Comparison of ENCODE assay signal across 8 mouse cellular contexts in the genomic region with DNA sequence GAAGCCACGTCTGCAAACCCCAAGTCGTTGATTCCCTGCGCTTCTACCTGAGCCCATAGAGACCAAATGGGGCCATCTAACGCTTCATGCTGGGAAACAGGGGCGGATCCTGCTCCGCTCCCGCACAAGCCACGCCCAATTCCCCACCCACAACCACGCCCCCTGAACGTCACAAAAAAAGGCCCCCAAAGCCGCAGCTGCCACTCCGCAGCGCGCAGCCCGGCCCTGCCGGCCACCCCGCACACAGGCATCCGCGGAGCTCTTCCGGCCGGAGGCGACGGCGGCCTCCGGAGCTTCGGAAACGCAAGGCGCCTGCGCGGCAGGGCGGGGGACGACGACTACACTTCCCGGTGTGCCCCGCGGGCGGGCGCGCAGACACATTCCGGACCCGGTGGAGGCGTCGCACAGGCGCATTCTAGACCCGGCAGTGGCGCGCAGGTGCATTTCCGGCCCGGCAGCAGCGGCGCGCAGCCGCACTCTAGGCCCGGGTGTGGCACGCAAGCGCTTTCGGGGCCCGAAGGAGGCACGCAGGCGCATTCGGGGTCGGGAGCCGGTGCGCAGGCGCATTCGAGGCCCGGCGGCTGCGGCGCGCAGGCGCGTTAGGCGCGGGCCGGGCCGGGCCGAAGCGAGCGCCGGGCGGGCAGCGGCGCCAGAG. TPM values are rescaled to one million over a fixed set of nuclear protein-coding genes. Genes with fewer than 3 reads are reported as not detected.
A peak's percentile ranks its signal among the peaks of the same experiment; 100 is the strongest.
DNase-seq lines count a peak whose midpoint lies in the region; ATAC-seq and TF ChIP-seq lines count a peak whose summit lies in the region.

A gene (plus strand): TSS at position 605 of the 655 bp plus-strand sequence.

- H3K27ac ChIP-seq in gastrocnemius, adult 2 months = peak within 1 kb of the TSS; percentile 99
- H3K27ac ChIP-seq in hindbrain, postnatal 0 days = peak within 1 kb of the TSS; percentile 85

- TF ChIP-seq CTCF in gastrocnemius, adult 2 months (IDR thresholded peaks at IDR 0.05) = peak; percentile 37; the same call in 1 of the 2 replicates
- TF ChIP-seq CTCF in hindbrain, postnatal 0 days (IDR thresholded peaks at IDR 0.05; ENCODE audit: low read depth) = peak; percentile 39

- peak within 1 kb of the TSS; percentile 98 for H3K4me3 ChIP-seq in gastrocnemius, adult 2 months
- peak within 1 kb of the TSS; percentile 73 for H3K4me3 ChIP-seq in hindbrain, postnatal 0 days (ENCODE audit: low read length)
- peak within 1 kb of the TSS; percentile 99 for H3K4me3 ChIP-seq in megakaryocyte, embryonic 14.5 days (replicated peaks)

- WGBS in hindbrain, postnatal 0 days = under 1% methylated on average over 84 of the region's 84 CpGs

- H3K4me1 ChIP-seq in hindbrain, postnatal 0 days (ENCODE audit: insufficient read depth, low read length) = peaks cover 17% of the 10 kb centered on the region
- peaks cover 49% of the 10 kb centered on the region for H3K4me1 ChIP-seq in megakaryocyte, embryonic 14.5 days

- H3K27me3 ChIP-seq in hindbrain, postnatal 0 days (ENCODE audit: insufficient read depth, low read length) = no peaks in the 10 kb centered on the region
- H3K27me3 ChIP-seq in megakaryocyte, embryonic 14.5 days (replicated peaks) = no peaks in the 10 kb centered on the region

- peak within 1 kb of the TSS; percentile 96 for H3K4me2 ChIP-seq in hindbrain, postnatal 0 days (ENCODE audit: low read depth, low read length)

- H3K9ac ChIP-seq in hindbrain, postnatal 0 days (replicated peaks; ENCODE audit: low read length) = peak within 1 kb of the TSS; percentile 84

- peak; percentile 97 for DNase-seq in WW6 (ENCODE audit: low read depth, low spot score)
- DNase-seq in cerebellum, postnatal 4 days (ENCODE audit: low spot score in 2 of 2) = peak; percentile 97 to 98
- peak; percentile 100 for DNase-seq in gastrocnemius, adult 2 months
- DNase-seq in hindbrain, postnatal 0 days (ENCODE audit: low spot score) = peak; percentile 100
- DNase-seq in left cerebral cortex, adult 8-10 months (ENCODE audit: low spot score in 2 of 2) = peak; percentile 98 to 100
- peak; percentile 100 for DNase-seq in right cerebral cortex, postnatal 10 days (ENCODE audit: low spot score in 2 of 2)
- DNase-seq in urinary bladder, postnatal 25 days (ENCODE audit: low spot score) = peak; percentile 99

- peak; percentile 95 for ATAC-seq in hindbrain, postnatal 0 days

- intact Hi-C loops in gastrocnemius, adult 2 months (cut with DNase I) = loop anchor here (2.0 kb wide), 1 partner anchor 23 kb away; a partner anchor contains a TSS

- H3K36me3 ChIP-seq in hindbrain, postnatal 0 days (ENCODE audit: insufficient read depth, low read length) = peaks cover 26% of the 10 kb centered on the region
- peaks cover 39% of the 10 kb centered on the region for H3K36me3 ChIP-seq in megakaryocyte, embryonic 14.5 days (replicated peaks; ENCODE audit: low read length)

- H3K9me3 ChIP-seq in hindbrain, postnatal 0 days (ENCODE audit: low read length) = no peaks in the 10 kb centered on the region
- peaks cover 11% of the 10 kb centered on the region for H3K9me3 ChIP-seq in megakaryocyte, embryonic 14.5 days

RNA-seq across cellular contexts. Expression of the gene that starts here (rescaled TPM):
- total RNA-seq in gastrocnemius, adult 2 months (2021) = 100 to 1,000 TPM; 366 to 415 TPM
- 65.1 and 76.7 TPM in 2 replicates for total RNA-seq in hindbrain, postnatal 0 days (2014; rRNA removed)
- 69.8 and 71.3 TPM in 2 replicates for polyA plus RNA-seq in hindbrain, postnatal 0 days (2015; fragmentation: Nextera tagmentation; extraction: Ambion mirVana)
- 10 to 100 TPM; 65.7 to 72.5 (median 70.4) TPM for total RNA-seq in left cerebral cortex, adult 8-10 months (2022)
- polyA plus RNA-seq in megakaryocyte, embryonic 14.5 days (2012; ENCODE audit: insufficient read depth, low replicate concordance) = 451 and 1,194 TPM in 2 replicates

Comparison
In these comparisons a context has a peak if more than half of its experiments do, and no peak if none do; other contexts are left out.
1. Peak in every context shown above with its lines: DNase-seq, ATAC-seq, H3K4me3 ChIP-seq and H3K27ac ChIP-seq.